Mouse (Mus musculus): Measurements from ENCODE around the gene Cxcl15. TPM values are rescaled to one million over a fixed set of nuclear protein-coding genes. Genes with fewer than 3 reads are reported as not detected.
"Not testable (repeated sequence)": the region's sequence is repeated elsewhere in the genome, so short reads cannot be mapped to it uniquely, and the experiment has no call there.

Gene Cxcl15
- polyA plus RNA-seq, 1 experiment = not detected

DNA sequence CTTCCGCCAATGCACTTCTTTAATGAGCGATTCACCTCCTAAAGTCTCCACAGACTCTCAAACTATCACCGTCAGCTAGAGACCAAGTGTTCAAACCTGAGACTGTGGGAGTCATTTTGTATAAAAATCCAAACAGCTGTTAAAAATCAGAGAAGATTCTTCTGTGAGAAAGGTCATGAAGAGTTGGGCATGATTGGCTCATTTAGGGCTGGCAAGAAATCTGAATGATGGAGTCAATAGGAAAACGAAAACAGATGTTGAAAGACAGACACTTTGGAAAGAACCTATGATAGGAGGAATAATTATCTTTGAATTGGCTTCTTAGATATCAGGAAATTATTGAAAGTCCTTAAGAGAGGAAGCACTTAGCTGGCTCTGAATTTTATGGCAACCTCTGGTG, 40.1 kb downstream of the Cxcl15 start:
- Histone ChIP-seq H3K4me3 (replicated peaks) (no peak overlapping the region), H3K36me3 (replicated peaks; ENCODE audit: low read length) (no peaks in the 10 kb centered on the region), H3K9me3 (no peaks in the 10 kb centered on the region), H3K27me3 (replicated peaks) (peaks cover 5% of the 10 kb centered on the region), H3K4me1 (no peaks in the 10 kb centered on the region)
- TF ChIP-seq GATA1 (IDR thresholded peaks at IDR 0.05; ENCODE audit: borderline replicate concordance, low read length) (no peak), FLI1 (IDR thresholded peaks at IDR 0.05; ENCODE audit: low read length) (no peak)

DNA sequence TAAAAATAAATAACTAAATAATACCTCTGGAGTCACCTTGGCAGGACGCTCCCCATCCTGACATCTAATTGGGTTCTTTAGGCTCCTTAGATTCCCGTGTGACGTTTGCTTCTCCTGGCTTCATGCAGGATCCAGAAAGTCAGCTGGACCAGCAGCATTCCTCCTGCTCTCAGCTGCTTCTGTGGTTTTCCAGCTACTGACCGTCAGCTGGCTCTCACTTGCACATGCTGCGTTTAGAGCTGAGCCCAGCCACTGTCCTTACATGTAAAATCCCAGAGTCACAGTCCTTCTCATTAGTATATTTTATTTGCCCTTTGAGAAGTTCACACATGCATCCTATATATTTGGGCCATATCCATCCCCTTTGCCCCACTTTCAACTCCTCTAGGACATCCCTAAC, 44.2 kb downstream of the Cxcl15 start:
- H3K36me3 ChIP-seq (replicated peaks; ENCODE audit: low read length) = no peaks in the 10 kb centered on the region
- no peak overlapping the region for H3K4me3 ChIP-seq (replicated peaks)
- H3K27me3 ChIP-seq (replicated peaks) = peaks cover 2% of the 10 kb centered on the region
- TF ChIP-seq GATA1 (IDR thresholded peaks at IDR 0.05; ENCODE audit: borderline replicate concordance, low read length) (no peak), FLI1 (IDR thresholded peaks at IDR 0.05; ENCODE audit: low read length) (no peak)
- H3K9me3 ChIP-seq = no peaks in the 10 kb centered on the region
- no peaks in the 10 kb centered on the region for H3K4me1 ChIP-seq

DNA sequence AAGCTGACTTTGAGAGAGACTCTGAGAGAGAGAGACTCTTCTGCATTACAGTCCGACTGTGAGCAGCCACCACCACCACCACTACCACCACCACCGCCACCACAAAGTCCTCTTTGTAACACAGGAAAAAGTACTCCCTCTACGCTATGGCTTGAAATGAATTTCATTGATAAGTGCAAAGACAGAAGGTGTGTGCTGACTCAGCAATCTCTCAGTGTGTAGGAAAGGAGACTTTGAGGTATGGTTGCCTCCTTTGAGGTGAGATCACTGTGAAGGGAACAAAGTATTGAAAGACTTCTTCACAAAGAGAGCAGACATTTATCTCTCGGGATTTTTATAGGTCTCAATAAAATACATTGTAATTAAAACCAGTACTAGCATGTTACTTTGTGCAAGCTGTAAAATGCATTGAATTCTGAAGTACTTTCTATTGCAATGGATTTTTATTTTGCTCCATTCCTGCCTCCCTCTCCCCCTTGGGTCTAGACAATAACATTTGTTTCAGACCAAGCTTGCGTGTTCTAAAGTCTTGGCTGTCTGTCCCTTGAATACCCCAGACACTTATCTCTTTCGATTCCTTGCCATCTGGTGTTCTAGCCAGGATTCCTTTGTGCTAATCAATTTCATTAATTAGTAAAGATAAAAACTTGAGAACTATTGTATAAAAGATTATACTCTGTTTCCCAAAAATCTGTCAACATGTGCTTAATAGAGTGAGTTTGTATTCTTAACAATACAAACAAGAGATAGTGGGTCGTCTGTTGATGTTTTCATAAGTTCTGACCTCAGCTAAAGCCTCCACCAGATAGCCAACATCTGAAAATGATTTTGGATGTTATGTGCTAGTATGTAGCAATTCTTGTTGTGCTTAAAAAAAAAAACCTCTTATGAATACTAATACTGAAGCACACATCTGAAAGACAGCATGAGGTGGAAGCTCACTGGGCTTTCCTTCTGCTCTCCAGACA, 46.9 kb downstream of the Cxcl15 start:
- Histone ChIP-seq H3K4me3 (replicated peaks) (no peak overlapping the region), H3K36me3 (replicated peaks; ENCODE audit: low read length) (no peaks in the 10 kb centered on the region), H3K9me3 (no peaks in the 10 kb centered on the region), H3K27me3 (replicated peaks) (peaks cover 2% of the 10 kb centered on the region), H3K4me1 (no peaks in the 10 kb centered on the region)
- TF ChIP-seq FLI1 (IDR thresholded peaks at IDR 0.05; ENCODE audit: low read length) = no peak
- TF ChIP-seq GATA1 (IDR thresholded peaks at IDR 0.05; ENCODE audit: borderline replicate concordance, low read length) = no peak

DNA sequence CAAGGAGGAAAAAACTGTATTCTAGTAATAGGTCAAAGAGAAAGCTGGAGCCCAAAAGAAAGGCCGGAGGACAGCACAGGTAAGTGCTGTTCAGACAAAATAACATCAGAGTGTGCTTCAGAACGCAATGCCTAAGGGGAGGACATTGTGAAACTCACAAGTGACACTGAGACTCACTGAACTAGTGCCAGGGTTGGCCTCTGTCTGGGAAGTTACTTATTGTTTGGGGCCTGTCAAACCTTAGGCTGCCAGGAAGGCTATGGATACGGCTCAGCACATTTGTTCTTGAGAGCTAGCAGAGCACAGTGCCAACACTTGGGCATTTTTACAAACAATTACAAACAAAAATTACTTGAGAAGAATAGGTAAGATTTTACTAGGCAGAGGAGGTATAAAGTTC, 49.6 kb downstream of the Cxcl15 start:
- TF ChIP-seq FLI1 (IDR thresholded peaks at IDR 0.05; ENCODE audit: low read length) (no peak), GATA1 (IDR thresholded peaks at IDR 0.05; ENCODE audit: borderline replicate concordance, low read length) (no peak)
- Histone ChIP-seq H3K4me3 (replicated peaks) (no peak overlapping the region), H3K36me3 (replicated peaks; ENCODE audit: low read length) (no peaks in the 10 kb centered on the region), H3K27me3 (replicated peaks) (peaks cover 2% of the 10 kb centered on the region), H3K9me3 (peaks cover 5% of the 10 kb centered on the region; the same call in 1 of the 2 replicates), H3K4me1 (no peaks in the 10 kb centered on the region)

DNA sequence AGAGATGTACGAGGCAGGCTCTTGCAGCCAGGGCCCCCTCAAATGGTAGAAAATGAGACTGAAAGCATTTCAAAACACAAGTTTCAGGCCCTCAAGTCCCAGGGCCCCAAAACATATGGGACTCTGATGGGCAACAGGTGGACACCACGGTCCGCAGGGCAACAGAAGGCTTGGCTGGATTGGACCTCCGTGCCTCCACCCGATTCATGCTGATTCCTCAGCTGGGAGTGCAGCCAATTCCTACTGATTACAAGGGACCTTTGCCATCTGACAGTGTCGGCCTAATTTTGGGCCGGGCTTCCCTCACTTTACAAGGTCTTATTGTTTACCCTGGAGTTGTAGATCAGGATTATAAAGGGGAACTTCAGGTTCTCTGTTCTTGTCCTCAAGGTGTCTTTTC, 55.8 kb downstream of the Cxcl15 start:
- not testable (repeated sequence) for H3K36me3 ChIP-seq (replicated peaks; ENCODE audit: low read length); H3K27me3 ChIP-seq (replicated peaks); H3K4me1 ChIP-seq; H3K4me3 ChIP-seq (replicated peaks)
- peaks cover 10% of the 10 kb centered on the region for H3K9me3 ChIP-seq

DNA sequence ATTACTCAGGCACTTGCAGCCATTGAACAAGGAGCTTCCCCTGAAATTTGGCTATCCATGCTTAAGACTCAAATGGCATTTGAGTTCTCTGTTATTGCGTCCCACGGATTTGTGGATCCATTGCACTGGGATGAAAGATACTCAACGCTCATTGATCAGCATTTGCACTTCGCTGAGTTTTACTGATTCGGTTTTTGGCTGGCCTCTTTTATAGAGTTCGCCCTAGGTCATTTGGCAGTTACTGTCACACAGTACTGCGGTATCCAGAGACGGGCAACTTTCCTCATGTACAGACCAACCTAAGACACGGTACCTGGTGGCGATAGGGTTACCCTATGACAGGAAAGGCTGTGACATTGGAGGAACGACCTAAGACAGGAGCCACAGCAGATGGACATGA, 57.1 kb downstream of the Cxcl15 start:
- H3K4me3 ChIP-seq (replicated peaks); H3K27me3 ChIP-seq (replicated peaks); H3K4me1 ChIP-seq; H3K36me3 ChIP-seq (replicated peaks; ENCODE audit: low read length): not testable (repeated sequence)
- peaks cover 10% of the 10 kb centered on the region for H3K9me3 ChIP-seq

Other genes starting within 250 kb of the Cxcl15 start
- gene 5830473C10Rik, start 233.4 kb upstream of the Cxcl15 start, polyA plus RNA-seq (2012; ENCODE audit: insufficient read depth, low replicate concordance) = 0.73 and 2.2 TPM in 2 replicates
- gene Rassf6, start 153.9 kb upstream of the Cxcl15 start, polyA plus RNA-seq (2012; ENCODE audit: insufficient read depth, low replicate concordance) = not detected in 2 replicates
- 0.36 TPM in 1 of 2 replicates, not detected in the other for gene Cxcl5, start 35.2 kb upstream of the Cxcl15 start, polyA plus RNA-seq (2012; ENCODE audit: insufficient read depth, low replicate concordance)
- 127 and 345 TPM in 2 replicates for gene Ppbp, start 26.0 kb upstream of the Cxcl15 start, polyA plus RNA-seq (2012; ENCODE audit: insufficient read depth, low replicate concordance)
- gene Pf4, start 22.1 kb upstream of the Cxcl15 start, polyA plus RNA-seq (2012; ENCODE audit: insufficient read depth, low replicate concordance) = 1,238 and 4,927 TPM in 2 replicates
- 13.4 and 15.8 TPM in 2 replicates for gene Cxcl3, start 8.4 kb upstream of the Cxcl15 start, polyA plus RNA-seq (2012; ENCODE audit: insufficient read depth, low replicate concordance)
- 0.48 and 1.9 TPM in 2 replicates for gene Cxcl1, start 96.7 kb downstream of the Cxcl15 start, polyA plus RNA-seq (2012; ENCODE audit: insufficient read depth, low replicate concordance)
- 28.2 and 32.2 TPM in 2 replicates for gene Cxcl2, start 109.3 kb downstream of the Cxcl15 start, polyA plus RNA-seq (2012; ENCODE audit: insufficient read depth, low replicate concordance)
- 8.5 and 10.8 TPM in 2 replicates for gene Mthfd2l, start 136.6 kb downstream of the Cxcl15 start, polyA plus RNA-seq (2012; ENCODE audit: insufficient read depth, low replicate concordance)
- gene Epgn, start 232.9 kb downstream of the Cxcl15 start, polyA plus RNA-seq (2012; ENCODE audit: insufficient read depth, low replicate concordance) = not detected in 2 replicates

Measured in megakaryocyte, embryonic 14.5 days (primary cell).